Mouse (Mus musculus) heart, postnatal 36 days (tissue): ENCODE data around the gene Wdr18. TPM values are rescaled to one million over a fixed set of nuclear protein-coding genes. Genes with fewer than 3 reads are reported as not detected.

ENCODE experiments used
- DNase-seq, 2 experiments: peaks; one replicate each; pipeline ENCODE4 v3.0.0; 2021 to 2022
- intact Hi-C: fragments of 180-260 bp; cut with DNase I; formaldehyde crosslinking; loops from one replicate; pipeline ENCODE4 v1.15.1; 2025
- total RNA-seq, 2 experiments: library from RNA; stranded (reverse); gene quantifications; 2 replicates each; pipeline ENCODE4 v1.2.3; 2021

Wdr18 gene
- total RNA-seq, 2 experiments from 2014 or later: 25.6 to 28.8 TPM

- DNase-seq: peak in 1 of 2 experiments; percentile 51
- intact Hi-C loops: no loop called here
These were observed 12.9 kb downstream of the Wdr18 start for GRCm38 (mm10) chr10:79972831-79973230.

DNA sequence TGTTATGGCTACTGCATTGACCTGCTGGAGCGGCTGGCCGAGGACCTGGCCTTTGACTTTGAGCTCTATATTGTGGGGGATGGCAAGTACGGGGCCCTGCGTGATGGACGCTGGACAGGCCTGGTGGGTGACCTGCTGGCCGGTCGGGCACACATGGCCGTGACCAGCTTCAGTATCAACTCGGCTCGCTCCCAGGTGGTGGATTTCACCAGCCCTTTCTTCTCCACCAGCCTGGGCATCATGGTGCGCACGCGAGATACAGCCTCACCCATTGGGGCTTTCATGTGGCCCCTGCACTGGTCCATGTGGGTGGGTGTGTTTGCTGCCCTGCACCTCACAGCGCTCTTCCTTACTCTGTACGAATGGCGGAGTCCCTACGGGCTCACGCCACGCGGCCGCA lies 14.1 kb downstream of the Wdr18 start:
- intact Hi-C loops: no loop called here
- no peak for DNase-seq

DNA sequence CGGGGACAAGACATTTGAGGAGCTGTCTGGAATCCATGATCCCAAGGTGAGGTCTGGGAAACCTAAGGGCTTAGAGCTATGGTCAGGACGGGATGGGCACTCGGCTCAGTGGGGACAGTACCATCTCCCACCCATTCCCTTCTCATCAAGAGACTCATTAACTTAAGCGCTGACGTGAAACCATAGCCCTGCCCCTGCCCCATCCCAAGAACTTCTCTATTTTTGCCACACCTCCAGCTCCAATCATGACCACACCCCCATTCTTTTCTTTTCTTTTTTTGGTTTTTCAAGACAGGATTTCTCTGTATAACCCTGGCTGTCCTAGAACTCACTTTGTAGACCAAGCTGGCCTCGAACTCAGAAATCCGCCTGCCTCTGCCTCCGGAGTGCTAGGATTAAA lies 14.7 kb downstream of the Wdr18 start:
- no peak for DNase-seq
- intact Hi-C loops: no loop called here

DNA sequence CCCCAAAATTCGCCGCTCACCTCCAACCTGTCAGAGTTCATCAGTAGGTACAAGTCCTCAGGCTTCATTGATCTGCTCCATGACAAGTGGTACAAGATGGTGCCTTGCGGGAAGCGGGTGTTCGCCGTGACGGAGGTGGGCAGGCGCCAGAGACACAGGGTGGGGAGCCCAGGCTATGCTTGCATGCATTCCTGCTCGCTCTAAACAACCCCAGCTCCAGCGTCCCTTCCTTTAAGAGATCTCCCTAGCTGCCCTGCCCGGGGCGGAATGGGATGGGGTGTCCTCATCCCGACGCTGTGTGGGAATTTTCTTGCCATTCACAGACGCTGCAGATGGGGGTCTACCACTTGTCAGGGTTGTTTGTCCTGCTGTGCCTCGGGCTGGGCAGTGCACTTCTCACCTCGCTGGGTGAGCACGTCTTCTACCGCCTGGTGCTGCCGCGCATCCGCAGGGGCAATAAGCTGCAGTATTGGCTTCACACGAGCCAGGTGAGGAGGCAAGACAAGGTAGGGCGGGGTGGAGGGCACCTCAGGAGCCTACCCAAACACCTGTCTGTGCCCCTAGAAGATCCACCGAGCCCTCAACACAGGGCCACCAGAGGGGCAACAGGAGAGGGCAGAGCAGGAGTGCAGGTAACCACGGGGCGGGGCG lies 16.2 kb downstream of the Wdr18 start:
- intact Hi-C loops: no loop called here
- DNase-seq: no peak

GRCm38 (mm10) chr10:79976722-79977107 lies 16.8 kb downstream of the Wdr18 start:
- intact Hi-C loops: no loop called here

DNA sequence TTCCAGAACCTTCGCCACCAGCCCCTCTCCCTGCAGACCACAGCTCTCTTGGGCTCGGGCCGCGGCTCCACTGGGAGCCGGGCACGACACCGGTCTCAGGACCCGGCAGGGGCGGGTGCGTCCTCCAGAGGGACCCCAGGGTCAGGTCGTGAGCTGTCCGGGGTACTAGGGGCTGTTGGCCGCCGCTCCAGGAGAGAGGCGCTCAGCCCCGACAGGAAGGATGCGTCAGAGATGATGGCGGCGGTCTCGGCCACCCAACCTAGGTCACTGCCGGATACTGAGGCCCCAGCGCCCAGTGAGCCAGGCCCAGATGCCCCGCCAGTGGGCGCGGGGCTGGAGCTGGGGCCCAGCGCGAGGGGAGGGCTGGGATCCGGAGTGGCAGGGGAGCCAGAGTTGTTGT lies 17.4 kb downstream of the Wdr18 start:
- intact Hi-C loops: no loop called here
- no peak for DNase-seq

More at GRCm38 (mm10) chr10:79976722-79977107, 16.8 kb downstream of the Wdr18 start:
- DNase-seq: no peak

GRCm38 (mm10) chr10:79978061-79978460 lies 18.1 kb downstream of the Wdr18 start:
- intact Hi-C loops: loop anchor here (1.0 kb wide), 1 partner anchor 10 kb away; no protein-coding TSS in a partner anchor

DNA sequence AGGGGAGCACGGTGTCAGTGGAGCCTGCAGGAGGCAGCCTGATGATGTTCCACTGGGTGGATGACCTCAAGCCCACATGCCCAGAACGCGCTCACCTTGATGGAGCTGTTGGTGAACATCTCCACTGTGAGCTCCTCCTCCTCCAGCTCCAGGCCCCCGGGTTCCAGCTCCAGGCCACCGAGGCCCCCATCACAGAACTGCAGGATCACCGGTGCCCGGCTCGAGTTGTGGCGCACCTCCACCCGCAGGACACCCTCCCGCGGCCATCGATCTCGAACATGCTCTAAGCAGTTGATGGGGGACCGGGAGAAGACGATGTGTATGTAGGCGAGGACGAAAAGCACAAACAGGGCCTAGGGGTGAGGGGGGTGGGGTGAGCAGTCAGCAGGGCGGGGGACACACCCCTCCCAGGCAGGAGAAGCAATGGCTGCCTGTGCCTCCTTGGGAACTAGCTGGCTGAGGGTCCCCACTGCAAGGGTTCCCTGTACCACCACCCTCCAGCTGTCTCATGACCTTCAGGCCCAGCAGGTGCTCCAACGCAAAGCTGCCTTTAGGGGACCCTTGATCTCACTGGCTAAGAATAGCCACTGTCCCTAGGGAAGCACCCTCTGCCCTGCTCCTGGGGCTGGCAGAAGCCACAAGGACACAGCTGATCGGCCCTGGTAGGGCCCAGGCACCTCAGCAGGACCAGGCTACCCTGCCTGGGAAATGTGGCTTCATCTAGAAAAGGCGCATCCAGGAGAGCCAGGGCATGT lies 19.6 kb downstream of the Wdr18 start:
- intact Hi-C loops: no loop called here
- no peak for DNase-seq

More at GRCm38 (mm10) chr10:79978061-79978460, 18.1 kb downstream of the Wdr18 start:
- no peak for DNase-seq

DNA sequence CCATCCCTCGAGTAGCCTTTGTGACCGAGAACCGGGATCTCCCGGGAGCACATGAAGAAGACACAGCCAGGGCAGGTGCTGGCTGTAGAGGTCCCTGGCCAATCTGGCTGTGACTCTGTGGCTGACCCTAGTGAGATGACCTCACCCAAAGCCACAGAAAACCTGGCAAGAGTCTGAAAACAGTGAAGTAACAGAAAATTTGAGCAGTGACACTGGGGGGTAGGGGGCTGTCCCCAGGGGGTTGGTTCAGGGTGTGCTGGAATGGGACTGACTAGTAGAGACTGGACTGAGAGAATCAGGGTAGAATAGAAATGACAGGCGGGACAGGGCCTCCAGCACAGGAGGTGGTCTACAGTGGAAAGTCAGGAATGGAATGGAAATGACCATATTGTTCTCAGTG lies 23.3 kb downstream of the Wdr18 start:
- intact Hi-C loops: no loop called here
- no peak for DNase-seq

DNA sequence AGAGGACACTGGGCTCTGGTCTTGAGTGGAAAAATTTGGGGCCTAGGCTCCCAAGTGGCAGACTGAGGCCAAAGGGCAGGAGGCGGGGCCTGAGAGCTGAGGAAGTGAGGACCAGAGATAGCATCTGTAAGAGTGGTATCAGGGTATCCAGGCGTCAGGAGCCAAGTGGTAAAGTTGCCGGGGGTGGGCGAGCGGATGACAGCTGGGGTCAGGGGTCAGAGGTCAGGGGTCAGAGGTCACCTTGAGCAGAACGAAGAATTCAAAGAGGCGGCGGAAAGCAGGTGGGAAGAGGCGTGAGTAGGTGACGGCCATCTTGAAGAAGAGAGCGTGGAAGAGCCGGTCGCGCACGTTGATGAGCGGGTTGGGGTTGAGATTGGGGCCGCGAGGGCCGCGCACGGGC lies 23.7 kb downstream of the Wdr18 start:
- intact Hi-C loops: loop anchor here (2.0 kb wide), 1 partner anchor 157 kb away; the partner anchor contains the start of gene Cbarp
- peak; percentile 58 to 67 for DNase-seq

DNA sequence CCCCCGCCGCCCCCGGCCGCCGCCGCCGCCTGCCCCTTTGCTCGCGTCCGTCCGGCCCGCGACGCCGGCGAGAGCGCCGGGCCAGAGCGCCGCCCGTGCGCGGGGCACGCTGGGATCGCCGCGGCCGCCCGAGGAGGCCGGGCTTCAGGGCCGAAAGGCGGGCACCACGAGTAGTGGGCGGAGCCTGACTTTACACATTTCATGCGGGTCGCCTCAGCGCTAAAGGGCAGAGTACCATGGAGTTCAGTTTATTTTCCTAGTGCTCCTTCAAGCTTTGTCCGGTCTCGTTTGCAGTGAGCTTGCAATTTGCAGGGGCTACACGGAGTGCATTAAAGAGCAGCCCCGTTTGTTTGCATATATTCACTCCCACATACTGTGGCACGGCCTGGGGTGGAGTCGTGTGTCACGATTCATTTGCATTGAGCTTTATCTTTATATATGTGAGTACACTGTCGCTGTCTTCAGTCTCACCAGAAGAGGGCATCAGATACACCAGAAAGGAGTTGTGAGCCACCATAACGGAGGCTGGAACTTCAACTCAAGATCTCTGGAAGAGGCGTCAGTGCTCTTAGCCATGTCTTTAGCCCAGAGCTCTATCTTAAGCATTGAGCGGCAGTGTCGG lies 24.4 kb downstream of the Wdr18 start, which contains the start of gene Tmem259:
Gene Tmem259 (minus strand): TSS at position 136 of the 622 bp plus-strand sequence.
- intact Hi-C loops: loop anchor here (2.0 kb wide), 1 partner anchor 156 kb away; the partner anchor contains the start of gene Cbarp
- DNase-seq: peak; percentile 85 to 88

GRCm38 (mm10) chr10:79984871-79985270 lies 24.9 kb downstream of the Wdr18 start:
- intact Hi-C loops: loop anchor here (2.0 kb wide), 1 partner anchor 156 kb away; the partner anchor contains the start of gene Cbarp

DNA sequence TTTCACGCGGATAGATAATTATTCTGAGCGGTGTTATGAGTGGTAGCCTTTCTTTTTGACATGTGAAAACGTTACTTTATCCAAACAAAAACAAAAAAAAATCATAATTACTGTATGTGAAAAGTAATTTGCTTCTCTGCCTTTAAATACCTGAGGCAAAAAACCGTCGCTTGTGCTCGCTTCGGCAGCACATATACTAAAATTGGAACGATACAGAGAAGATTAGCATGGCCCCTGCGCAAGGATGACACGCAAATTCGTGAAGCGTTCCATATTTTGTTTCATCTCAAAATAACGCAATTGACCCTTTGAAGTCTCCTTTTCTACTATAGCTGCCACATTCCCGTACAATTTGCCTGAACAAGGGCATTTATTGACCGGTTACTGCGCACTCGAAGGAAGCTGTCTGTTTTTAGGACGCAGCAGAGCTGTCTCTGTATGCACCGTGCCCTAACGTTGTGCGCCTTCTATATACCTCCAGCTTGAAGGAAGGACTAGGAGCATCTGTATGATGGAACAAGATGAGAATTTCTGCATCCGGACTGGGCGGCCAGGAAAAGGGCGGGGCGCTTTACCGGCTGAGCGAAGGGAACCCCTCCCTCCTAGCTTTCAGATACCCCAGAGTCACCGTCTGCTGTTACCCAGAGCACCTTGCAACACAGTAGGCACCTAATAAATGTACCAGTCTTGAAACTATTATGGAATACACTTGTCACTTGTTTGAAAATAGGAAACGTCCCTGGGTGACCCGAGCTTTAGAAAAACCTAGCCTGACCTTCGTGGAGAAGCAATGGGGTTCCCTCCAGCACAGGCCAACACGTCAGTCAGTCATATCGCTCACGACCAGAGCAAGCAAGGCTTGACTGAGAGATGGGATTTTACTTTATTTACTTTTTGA lies 25.6 kb downstream of the Wdr18 start:
- intact Hi-C loops: loop anchor here (2.0 kb wide), 1 partner anchor 155 kb away; the partner anchor contains the start of gene Cbarp
- peak; percentile 70 to 73 for DNase-seq

More at GRCm38 (mm10) chr10:79984871-79985270, 24.9 kb downstream of the Wdr18 start:
- DNase-seq: peak; percentile 90 to 94

- intact Hi-C loops: no loop called here
- peak; percentile 49 to 59 for DNase-seq
These were observed 26.4 kb downstream of the Wdr18 start for GRCm38 (mm10) chr10:79986232-79986878.

DNA sequence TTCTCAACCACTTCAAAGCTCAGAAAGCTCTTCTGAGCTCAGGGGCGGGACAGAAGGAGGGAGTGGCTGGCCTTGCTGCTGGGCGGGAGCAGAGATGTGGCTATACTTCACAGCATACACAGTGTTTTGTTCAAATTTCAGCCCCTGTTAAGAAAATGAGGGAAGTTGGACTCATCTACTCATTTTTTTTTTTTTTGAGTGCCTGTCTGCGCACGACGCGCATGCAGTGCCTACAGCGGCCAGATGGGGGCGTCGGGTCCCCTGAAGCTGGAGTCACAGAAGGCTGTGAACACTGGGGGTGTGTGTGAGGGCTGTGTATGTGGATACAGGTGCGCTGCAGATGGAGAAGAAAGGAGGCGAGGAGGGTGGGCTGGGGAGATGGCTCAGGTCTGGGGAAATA lies 27.0 kb downstream of the Wdr18 start:
- intact Hi-C loops: loop anchor here (1.0 kb wide), 1 partner anchor 129 kb away; no protein-coding TSS in a partner anchor
- peak; percentile 88 to 93 for DNase-seq

DNA sequence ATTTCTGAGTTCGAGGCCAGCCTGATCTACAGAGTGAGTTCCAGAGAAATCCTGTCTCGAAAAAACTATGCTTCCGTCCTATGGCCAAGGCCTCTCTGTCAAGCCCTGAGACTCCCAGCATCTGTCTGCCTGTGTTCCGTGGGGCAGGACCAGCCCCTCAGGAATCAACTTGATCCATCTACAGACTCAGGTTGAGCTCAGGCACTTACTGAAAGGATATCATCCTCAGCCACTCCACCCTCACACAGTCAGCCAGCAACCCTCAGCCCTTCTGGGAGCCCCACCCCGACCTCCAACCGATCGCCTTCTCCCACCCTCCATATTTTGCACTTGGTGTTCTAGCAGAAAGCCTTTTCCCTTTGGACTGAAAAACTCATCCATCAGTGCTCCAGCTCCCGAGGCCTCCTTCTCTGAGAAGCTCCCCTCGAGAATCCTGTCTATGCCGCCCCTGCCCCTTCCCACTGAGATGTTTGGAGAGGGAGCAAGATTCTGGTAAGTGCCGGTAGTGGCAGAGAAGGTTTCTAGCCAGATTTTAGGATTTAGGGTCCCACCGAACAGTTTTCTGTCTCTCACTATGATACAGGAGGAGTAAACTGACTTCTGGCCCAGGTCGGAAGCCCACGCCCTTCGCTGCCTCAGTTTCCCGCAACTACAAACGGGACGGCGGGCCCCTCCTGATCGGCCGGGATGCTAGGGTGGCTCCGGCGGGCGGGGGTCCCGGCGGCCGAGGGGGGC lies 28.0 kb downstream of the Wdr18 start:
- DNase-seq: peak in 1 of 2 experiments; percentile 37
- intact Hi-C loops: loop anchor here (1.0 kb wide), 1 partner anchor 128 kb away; no protein-coding TSS in a partner anchor

GRCm38 (mm10) chr10:79988506-79989271 lies 28.7 kb downstream of the Wdr18 start, which contains the start of gene Cnn2:
Gene Cnn2, plus strand, starts transcription at chr10:79988584.
- peak; percentile 73 to 81 for DNase-seq
- intact Hi-C loops: no loop called here

- DNase-seq: no peak
- intact Hi-C loops: no loop called here
These were observed 29.4 kb downstream of the Wdr18 start for GRCm38 (mm10) chr10:79989272-79989786.
